Mouse (Mus musculus) intestine, embryonic 15.5 days (tissue): ENCODE measurements around the gene Ddx31. TPM values are rescaled to one million over a fixed set of nuclear protein-coding genes. Genes with fewer than 3 reads are reported as not detected.

Experiments used
- ATAC-seq: fragments of 200-750 bp; cut with Nextera tagmentation; 2 replicates; pipeline ENCODE4 v1.8.0; 2017; ENCODE audit warnings: moderate TSS enrichment, moderate library complexity
- H3K27ac ChIP-seq: fragments of 300-500 bp; sonication (generic); 2 replicates; pipeline ENCODE4 v1.5.1; 2015; ENCODE audit warnings: mild to moderate bottlenecking, inconsistent platforms
- H3K27me3 ChIP-seq: fragments of 300-500 bp; sonication (generic); replicated peaks from 2 replicates; pipeline ENCODE4 v1.6.1; 2015; ENCODE audit warnings: inconsistent platforms
- H3K36me3 ChIP-seq: fragments of 300-500 bp; sonication (generic); 2 replicates; pipeline ENCODE4 v1.6.1; 2015; ENCODE audit warnings: inconsistent platforms
- H3K4me1 ChIP-seq: fragments of 300-500 bp; sonication (generic); replicated peaks from 2 replicates; pipeline ENCODE4 v1.6.1; 2015; ENCODE audit warnings: inconsistent platforms
- H3K4me2 ChIP-seq: fragments of 300-500 bp; sonication (generic); replicated peaks from 2 replicates; pipeline ENCODE4 v1.6.1; 2015; ENCODE audit warnings: mild to moderate bottlenecking, inconsistent platforms
- H3K4me3 ChIP-seq: fragments of 300-500 bp; sonication (generic); replicated peaks from 2 replicates; pipeline ENCODE4 v1.5.1; 2015; ENCODE audit warnings: inconsistent platforms
- H3K9ac ChIP-seq: fragments of 300-500 bp; sonication (generic); 2 replicates; pipeline ENCODE4 v1.6.1; 2015; ENCODE audit warnings: inconsistent platforms
- H3K9me3 ChIP-seq: fragments of 300-500 bp; sonication (generic); 2 replicates; pipeline ENCODE4 v1.6.1; 2016; ENCODE audit warnings: inconsistent platforms
- WGBS: fragments of 180-500 bp; shearing (Covaris S2); methylation state at CpG from one replicate; pipeline ENCODE4 v1.1.7; 2015; 5-methylcytosine and 5-hydroxymethylcytosine counted together
- polyA plus RNA-seq: library from polyadenylated mRNA; unstranded; fragments of >200 nt; fragmentation: Nextera tagmentation; extraction: Ambion mirVana; gene quantifications from 2 replicates; pipeline ENCODE4 v1.2.1, GENCODE M21; 2015

Gene Ddx31
- polyA plus RNA-seq: 12.1 and 13.6 TPM in 2 replicates

GRCm38 (mm10) chr2:28840222-28840951, at the start of gene Ddx31, which contains the start of gene Gtf3c4:
Gene Ddx31, plus strand, starts transcription at chr2:28840406.
Gene Gtf3c4, minus strand, starts transcription at chr2:28840360.
- no peaks in the 10 kb centered on the region for H3K27me3 ChIP-seq
- H3K9ac ChIP-seq: peak within 1 kb of the TSS; percentile 88
- H3K4me1 ChIP-seq: peaks cover 11% of the 10 kb centered on the region
- ATAC-seq: peak; percentile 96
- peaks cover 7% of the 10 kb centered on the region for H3K36me3 ChIP-seq
- H3K9me3 ChIP-seq: no peaks in the 10 kb centered on the region
- peak within 1 kb of the TSS; percentile 74 for H3K4me2 ChIP-seq
- WGBS: under 1% methylated on average over 63 of the region's 63 CpGs
- peak within 1 kb of the TSS; percentile 81 for H3K27ac ChIP-seq
- peak within 1 kb of the TSS; percentile 91 for H3K4me3 ChIP-seq

GRCm38 (mm10) chr2:28792931-28793610, 47.1 kb upstream of the Ddx31 start:
- H3K27ac ChIP-seq: no peak overlapping the region
- H3K9me3 ChIP-seq: no peaks in the 10 kb centered on the region
- H3K9ac ChIP-seq: no peak overlapping the region
- peak overlapping the region; percentile 30 for H3K4me2 ChIP-seq
- no peak overlapping the region for H3K4me3 ChIP-seq
- peak; percentile 93 for ATAC-seq
- no peaks in the 10 kb centered on the region for H3K36me3 ChIP-seq
- no peaks in the 10 kb centered on the region for H3K4me1 ChIP-seq
- 16% methylated on average over 6 of the region's 6 CpGs for WGBS
- H3K27me3 ChIP-seq: no peaks in the 10 kb centered on the region

- Histone ChIP-seq H3K36me3 (no peaks in the 10 kb centered on the region), H3K27ac (no peak overlapping the region), H3K4me3 (no peak overlapping the region), H3K4me2 (no peak overlapping the region), H3K9me3 (no peaks in the 10 kb centered on the region), H3K27me3 (no peaks in the 10 kb centered on the region), H3K9ac (no peak overlapping the region), H3K4me1 (no peaks in the 10 kb centered on the region)
- ATAC-seq: no peak
- 80% methylated on average over 5 of the region's 5 CpGs for WGBS
These were observed 45.6 kb upstream of the Ddx31 start for GRCm38 (mm10) chr2:28794623-28795022.

GRCm38 (mm10) chr2:28796298-28796697, 43.9 kb upstream of the Ddx31 start:
- Histone ChIP-seq H3K9ac (no peak overlapping the region), H3K4me1 (no peaks in the 10 kb centered on the region), H3K9me3 (no peaks in the 10 kb centered on the region), H3K4me2 (no peak overlapping the region), H3K4me3 (no peak overlapping the region), H3K36me3 (no peaks in the 10 kb centered on the region), H3K27ac (no peak overlapping the region), H3K27me3 (no peaks in the 10 kb centered on the region)
- 60% methylated on average over 8 of the region's 8 CpGs for WGBS
- no peak for ATAC-seq

- no peaks in the 10 kb centered on the region for H3K4me1 ChIP-seq
- no peak overlapping the region for H3K9ac ChIP-seq
- no peaks in the 10 kb centered on the region for H3K27me3 ChIP-seq
- no peak overlapping the region for H3K4me3 ChIP-seq
- H3K4me2 ChIP-seq: no peak overlapping the region
- H3K36me3 ChIP-seq: no peaks in the 10 kb centered on the region
- 61% methylated on average over 18 of the region's 18 CpGs for WGBS
- ATAC-seq: no peak
- no peak overlapping the region for H3K27ac ChIP-seq
- no peaks in the 10 kb centered on the region for H3K9me3 ChIP-seq
These were observed 42.6 kb upstream of the Ddx31 start for GRCm38 (mm10) chr2:28797490-28798106.

- 38% methylated on average over 3 of the region's 3 CpGs for WGBS
- no peaks in the 10 kb centered on the region for H3K9me3 ChIP-seq
- no peaks in the 10 kb centered on the region for H3K4me1 ChIP-seq
- no peak overlapping the region for H3K4me2 ChIP-seq
- H3K36me3 ChIP-seq: no peaks in the 10 kb centered on the region
- H3K4me3 ChIP-seq: no peak overlapping the region
- H3K27me3 ChIP-seq: no peaks in the 10 kb centered on the region
- H3K9ac ChIP-seq: no peak overlapping the region
- no peak for ATAC-seq
- H3K27ac ChIP-seq: no peak overlapping the region
These were observed 41.8 kb upstream of the Ddx31 start for GRCm38 (mm10) chr2:28798390-28798789.

GRCm38 (mm10) chr2:28799575-28799974, 40.6 kb upstream of the Ddx31 start:
- H3K4me1 ChIP-seq: no peaks in the 10 kb centered on the region
- no peak overlapping the region for H3K27ac ChIP-seq
- no peaks in the 10 kb centered on the region for H3K9me3 ChIP-seq
- 33% methylated on average over 2 of the region's 2 CpGs for WGBS
- no peak overlapping the region for H3K4me3 ChIP-seq
- H3K9ac ChIP-seq: no peak overlapping the region
- H3K27me3 ChIP-seq: no peaks in the 10 kb centered on the region
- H3K36me3 ChIP-seq: no peaks in the 10 kb centered on the region
- no peak for ATAC-seq
- no peak overlapping the region for H3K4me2 ChIP-seq

GRCm38 (mm10) chr2:28803406-28803805, 36.8 kb upstream of the Ddx31 start:
- ATAC-seq: no peak
- Histone ChIP-seq H3K4me2 (no peak overlapping the region), H3K36me3 (no peaks in the 10 kb centered on the region), H3K27ac (no peak overlapping the region), H3K9me3 (no peaks in the 10 kb centered on the region), H3K4me3 (no peak overlapping the region), H3K27me3 (no peaks in the 10 kb centered on the region), H3K9ac (no peak overlapping the region), H3K4me1 (no peaks in the 10 kb centered on the region)
- WGBS: 81% methylated on average over 7 of the region's 7 CpGs

GRCm38 (mm10) chr2:28808841-28809240, 31.4 kb upstream of the Ddx31 start:
- H3K27ac ChIP-seq: no peak overlapping the region
- H3K4me1 ChIP-seq: no peaks in the 10 kb centered on the region
- no peaks in the 10 kb centered on the region for H3K36me3 ChIP-seq
- no peaks in the 10 kb centered on the region for H3K9me3 ChIP-seq
- H3K4me3 ChIP-seq: no peak overlapping the region
- H3K9ac ChIP-seq: no peak overlapping the region
- 79% methylated on average over 6 of the region's 6 CpGs for WGBS
- ATAC-seq: no peak
- H3K27me3 ChIP-seq: no peaks in the 10 kb centered on the region
- H3K4me2 ChIP-seq: no peak overlapping the region

- Histone ChIP-seq H3K4me2 (no peak overlapping the region), H3K4me3 (no peak overlapping the region), H3K27me3 (no peaks in the 10 kb centered on the region), H3K9ac (no peak overlapping the region), H3K36me3 (no peaks in the 10 kb centered on the region), H3K4me1 (no peaks in the 10 kb centered on the region), H3K27ac (no peak overlapping the region), H3K9me3 (no peaks in the 10 kb centered on the region)
- WGBS: 52% methylated on average over 5 of the region's 5 CpGs
- no peak for ATAC-seq
These were observed 29.8 kb upstream of the Ddx31 start for GRCm38 (mm10) chr2:28810260-28811013.

- Histone ChIP-seq H3K36me3 (no peaks in the 10 kb centered on the region), H3K4me1 (no peaks in the 10 kb centered on the region), H3K27ac (no peak overlapping the region), H3K4me3 (no peak overlapping the region), H3K9me3 (no peaks in the 10 kb centered on the region), H3K27me3 (no peaks in the 10 kb centered on the region), H3K9ac (no peak overlapping the region), H3K4me2 (no peak overlapping the region)
- ATAC-seq: no peak
- WGBS: 77% methylated on average over 4 of the region's 4 CpGs
These were observed 21.3 kb upstream of the Ddx31 start for GRCm38 (mm10) chr2:28818866-28819265.

GRCm38 (mm10) chr2:28829265-28829664, 10.9 kb upstream of the Ddx31 start:
- H3K27ac ChIP-seq: no peak overlapping the region
- no peak overlapping the region for H3K4me2 ChIP-seq
- H3K4me1 ChIP-seq: no peaks in the 10 kb centered on the region
- no peak for ATAC-seq
- H3K9me3 ChIP-seq: no peaks in the 10 kb centered on the region
- 31% methylated on average over 4 of the region's 4 CpGs for WGBS
- H3K27me3 ChIP-seq: no peaks in the 10 kb centered on the region
- H3K36me3 ChIP-seq: peaks cover 41% of the 10 kb centered on the region
- H3K9ac ChIP-seq: no peak overlapping the region
- no peak overlapping the region for H3K4me3 ChIP-seq
